Mouse (Mus musculus): ENCODE measurements around the gene Syt16.
A peak's percentile ranks its signal among the peaks of the same experiment; 100 is the strongest.

Syt16 gene

DNA sequence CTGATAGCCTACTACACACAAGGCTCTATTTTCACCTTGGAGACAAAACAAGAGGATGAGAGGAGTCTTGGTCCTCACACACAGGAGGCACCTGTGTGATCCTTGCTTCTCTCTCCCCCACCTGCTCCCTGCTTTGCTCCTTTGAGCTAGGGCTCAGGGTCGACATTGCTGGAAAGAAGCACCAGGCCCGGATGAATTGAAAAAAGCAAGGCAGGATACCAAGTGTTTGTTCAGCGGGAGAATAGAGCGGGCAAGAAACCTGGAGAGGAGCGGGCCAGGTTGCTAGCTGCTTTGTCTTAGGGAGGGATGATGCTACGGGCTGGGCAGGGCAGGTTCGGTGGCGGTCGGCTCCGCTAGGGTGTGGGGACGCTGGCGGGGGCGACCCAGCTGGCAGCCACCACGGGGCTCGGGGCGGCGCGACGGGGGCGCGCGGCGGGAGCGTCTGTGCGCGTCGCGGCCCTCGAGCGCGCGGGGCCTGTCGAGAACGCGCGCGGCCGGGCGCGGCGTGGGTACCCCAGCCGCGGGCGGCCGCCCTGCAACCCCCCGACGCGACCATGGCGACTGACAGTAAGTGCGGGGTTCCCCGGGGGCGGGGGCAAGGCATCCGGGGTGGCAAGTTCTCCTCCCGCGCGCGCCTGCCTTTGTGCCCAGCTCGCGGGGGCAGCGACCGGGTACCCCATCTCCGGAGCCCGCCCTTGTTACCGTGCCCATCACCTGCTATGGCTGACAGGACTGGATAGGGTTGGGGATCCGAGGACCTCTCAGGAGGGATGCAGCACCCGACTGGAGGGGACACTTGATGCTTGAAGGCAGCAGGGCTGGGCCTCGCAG lies at the start of gene Syt16:
Gene Syt16, plus strand, starts transcription at position 365 of the 831 bp plus-strand sequence.
- DNase-seq (ENCODE audit: low read depth): peak; percentile 38

DNA sequence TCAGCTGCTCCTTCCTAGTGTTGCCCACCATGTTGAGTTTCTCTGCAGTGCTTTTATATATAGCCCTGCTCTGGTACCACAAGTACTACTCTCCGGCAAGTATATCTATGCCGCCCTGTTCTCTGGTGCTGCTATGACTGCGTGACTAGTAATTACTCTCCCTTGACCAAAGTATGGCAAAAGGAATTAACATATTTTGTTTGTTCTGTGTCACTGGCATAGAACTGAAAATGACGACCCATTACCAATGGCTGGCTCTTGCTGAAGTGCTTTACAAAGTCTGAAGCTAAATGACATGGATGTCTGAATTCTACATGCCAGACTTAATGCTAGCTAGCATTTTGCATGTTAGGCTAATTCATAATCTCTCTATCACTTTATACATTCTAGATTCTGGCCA lies 49.0 kb upstream of the Syt16 start:
- DNase-seq (ENCODE audit: low read depth): no peak

DNA sequence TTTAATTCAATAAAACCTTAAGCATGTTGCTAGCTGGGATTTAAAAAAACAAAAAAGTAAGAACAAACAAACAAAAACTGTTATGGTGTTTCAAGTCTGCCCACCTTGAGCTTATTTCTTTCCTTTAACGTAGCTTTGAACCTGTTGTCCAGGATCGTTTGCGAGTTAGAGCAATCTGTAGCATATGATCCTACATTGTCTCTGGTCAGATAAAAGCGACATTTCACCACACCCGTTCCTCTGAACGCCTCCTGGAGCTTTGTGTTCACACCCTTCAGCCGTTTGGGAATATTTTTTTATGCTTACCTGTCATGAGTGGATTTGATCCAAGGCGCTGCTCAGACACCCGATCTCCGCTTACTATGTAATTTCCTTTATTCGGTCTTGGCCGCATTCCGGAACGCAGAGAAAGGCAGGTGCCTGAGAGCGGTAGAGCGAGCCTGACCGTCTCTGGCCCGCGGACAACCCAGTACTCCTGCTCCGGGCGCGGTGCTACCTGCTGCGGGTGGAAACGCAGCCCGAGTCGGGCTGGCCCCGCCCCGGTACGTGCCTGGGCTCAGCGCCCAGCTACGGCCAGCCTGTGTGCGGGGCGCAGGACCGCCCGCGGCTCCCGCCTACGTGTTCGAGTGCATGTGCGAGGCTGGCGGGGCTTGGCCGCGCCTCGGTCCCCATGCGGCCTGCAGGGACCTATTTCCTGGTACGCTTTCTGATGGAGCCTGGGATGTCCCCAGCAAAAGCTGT lies 48.0 kb upstream of the Syt16 start:
- DNase-seq (ENCODE audit: low read depth): peak; percentile 32

DNA sequence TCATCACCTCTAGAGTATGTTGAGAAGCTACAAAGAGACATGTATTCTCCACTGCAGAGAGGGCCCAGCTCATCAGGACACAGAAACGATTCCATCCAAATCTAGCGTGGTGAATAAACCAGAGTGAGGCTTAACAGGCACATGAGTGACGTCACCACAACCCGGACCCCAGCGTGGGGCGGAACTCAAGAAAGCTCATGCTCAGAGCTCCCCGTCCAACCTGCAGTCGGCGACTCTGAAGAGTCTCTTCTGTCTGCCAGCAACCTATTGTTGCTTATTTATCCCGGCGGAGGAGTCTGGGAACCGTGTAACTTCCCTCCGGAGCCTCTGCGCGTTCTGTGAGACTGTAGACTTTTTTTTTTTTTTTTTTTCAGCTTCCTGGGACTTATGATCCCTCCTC lies 44.6 kb upstream of the Syt16 start:
- DNase-seq (ENCODE audit: low read depth): peak; percentile 75

DNA sequence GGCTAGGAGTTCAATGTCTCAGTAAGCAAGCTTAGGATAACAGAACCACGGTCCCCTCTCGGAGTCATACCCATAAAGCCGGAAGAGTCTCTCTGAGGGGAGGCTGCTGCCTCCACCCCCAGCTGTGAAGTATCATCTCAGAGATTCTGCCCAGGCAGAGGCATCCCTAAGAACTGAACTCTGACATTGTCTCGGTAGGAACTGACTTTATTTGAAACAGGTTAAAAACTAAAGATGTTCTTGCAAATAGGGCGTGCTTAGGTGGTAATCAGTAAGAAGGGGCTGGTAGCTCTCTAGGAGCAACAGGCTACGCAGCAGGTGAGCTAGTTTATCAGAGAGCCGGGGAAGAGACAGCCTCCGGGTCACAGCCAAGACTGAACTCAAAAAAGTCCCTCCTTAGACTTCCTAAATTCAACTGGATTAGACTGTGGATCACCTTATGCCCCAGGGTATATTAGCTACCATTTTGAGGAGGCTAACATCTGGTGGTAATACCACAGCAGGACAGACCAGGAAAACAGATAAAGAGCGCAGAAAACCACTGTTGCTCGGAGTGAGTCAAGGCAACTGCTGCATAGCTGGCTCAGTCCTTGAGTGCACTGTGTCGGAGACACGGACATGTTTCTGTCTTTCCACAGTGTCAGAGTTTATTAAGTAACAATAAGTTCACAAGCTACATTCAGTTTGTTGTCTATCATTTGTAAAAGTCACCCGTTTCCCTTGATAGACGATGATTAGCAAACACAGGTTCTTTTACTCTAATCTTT lies 43.9 kb upstream of the Syt16 start:
- DNase-seq (ENCODE audit: low read depth): peak; percentile 60

DNA sequence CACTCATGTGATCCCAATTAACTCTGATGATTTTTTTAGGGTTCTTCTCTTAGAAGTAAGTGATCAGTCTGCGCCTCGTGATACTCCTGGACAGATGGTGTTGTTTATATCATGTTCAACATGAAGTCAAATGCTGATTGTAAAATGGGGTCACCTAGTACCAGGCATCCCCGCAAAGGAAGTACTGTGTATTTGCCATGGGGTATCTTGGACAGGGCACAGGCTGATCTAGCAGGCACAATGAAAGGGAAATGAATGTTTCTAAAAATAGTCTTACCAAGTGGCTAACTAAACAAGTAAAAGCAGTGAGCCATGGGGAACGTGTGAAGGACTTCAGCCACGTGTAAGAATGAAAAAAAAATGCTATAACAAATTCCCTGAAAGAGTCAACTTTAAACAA lies 42.7 kb upstream of the Syt16 start:
- DNase-seq (ENCODE audit: low read depth): peak; percentile 6

DNA sequence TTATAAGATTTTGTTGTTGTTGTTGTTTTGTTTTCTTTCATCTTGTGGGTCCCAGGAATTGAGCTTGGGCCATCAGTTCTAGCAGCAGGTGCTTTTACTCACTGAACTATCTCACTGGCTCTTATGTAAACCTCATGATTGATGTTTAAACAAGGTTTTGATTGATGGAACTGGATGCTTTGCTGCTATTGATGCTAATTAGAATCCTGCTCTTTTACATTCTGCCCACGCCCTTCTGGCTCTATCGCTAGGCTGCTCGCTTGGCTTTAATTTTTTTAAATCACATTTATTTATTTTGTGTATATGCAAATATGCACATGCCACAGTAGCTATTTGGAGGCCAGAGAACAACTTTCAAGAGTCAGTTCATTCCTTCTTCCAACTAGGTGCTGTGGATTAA lies 39.8 kb upstream of the Syt16 start:
- DNase-seq (ENCODE audit: low read depth): no peak

DNA sequence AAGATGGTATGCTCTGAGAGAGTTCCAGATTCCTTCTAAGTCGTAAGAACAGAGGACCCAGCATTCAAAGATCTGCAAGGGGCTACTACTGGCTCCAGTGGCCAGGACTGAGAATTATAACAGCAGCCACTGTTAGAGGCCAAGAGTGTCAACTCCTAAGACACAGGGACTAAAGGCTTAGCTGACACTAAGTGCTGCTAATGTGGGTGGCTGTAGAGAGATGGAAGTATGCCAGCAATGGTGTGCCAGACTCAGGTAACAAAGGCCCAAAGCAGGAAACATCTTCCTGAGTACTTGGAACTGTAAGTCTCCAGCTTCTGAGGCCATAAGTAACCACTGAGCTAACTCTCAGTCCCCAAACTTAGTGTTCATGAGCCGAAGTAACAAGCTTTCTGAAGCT lies 38.6 kb upstream of the Syt16 start:
- no peak for DNase-seq (ENCODE audit: low read depth)

DNA sequence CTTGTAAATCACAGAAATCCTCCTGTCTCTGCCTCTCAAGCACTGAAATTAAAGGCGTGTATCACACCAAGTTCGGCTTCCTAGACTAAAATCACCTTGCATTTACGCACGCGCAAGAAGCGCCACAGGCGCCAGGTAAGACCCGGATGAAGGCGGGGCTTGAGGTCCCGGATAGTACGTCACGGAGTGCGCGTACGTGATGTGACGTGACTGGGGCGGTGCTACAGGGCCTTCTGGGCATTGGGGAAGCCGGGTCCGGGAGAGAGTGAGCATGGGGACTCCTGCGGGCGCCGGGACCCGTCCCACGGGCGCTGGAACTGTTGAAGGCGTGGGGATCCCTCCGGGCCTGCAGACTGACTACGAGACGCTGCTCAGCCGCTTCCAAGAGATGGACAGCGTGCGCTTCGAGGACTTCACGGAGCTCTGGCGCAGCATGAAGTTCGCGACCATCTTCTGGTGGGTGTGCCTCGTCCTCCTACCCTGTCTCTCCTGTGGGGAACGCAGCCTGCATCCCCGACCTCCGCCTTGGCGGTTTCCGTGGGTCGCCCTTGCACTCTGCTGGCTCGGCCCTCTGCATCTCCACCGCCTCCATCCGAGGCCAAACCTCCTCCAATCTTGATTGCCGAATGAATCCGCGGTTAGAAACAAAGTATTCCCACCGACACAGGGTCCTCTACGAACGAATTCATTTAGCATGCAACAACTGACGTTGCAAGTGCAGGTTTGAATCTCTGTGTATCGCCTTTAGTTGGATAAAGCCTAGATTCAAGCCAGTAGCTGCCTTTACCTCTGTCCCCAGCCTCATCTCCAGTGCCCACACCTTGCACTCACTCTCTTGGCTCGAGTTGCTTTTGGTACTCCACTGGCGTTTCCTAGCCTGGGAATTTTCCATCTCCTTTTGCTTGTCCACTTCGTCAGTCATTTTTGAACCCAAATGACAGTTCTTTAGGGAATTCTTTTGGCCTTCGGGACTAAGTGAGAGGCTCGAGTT lies 32.9 kb upstream of the Syt16 start, which contains the start of gene Snapc1:
Gene Snapc1, plus strand, starts transcription at position 191 of the 991 bp plus-strand sequence.
- peak; percentile 100 for DNase-seq (ENCODE audit: low read depth)

DNA sequence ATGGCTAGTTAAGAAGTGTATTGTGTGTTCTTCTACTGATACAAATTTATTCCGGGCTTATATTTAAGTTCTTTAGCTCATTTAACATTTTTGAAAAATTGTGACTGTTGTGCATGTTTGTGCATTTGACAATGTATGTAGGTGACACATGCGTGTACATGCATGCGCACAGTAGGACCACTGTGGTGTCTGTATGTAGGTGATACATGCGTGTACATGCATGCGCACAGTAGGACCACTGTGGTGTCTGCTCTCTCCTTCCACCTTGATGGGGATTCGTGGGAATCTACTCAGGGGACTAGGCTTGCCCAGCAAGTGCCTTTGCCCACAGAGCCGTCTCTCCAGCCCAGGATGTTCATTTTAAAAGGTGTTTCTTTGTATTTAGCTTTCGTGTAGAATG lies 28.3 kb upstream of the Syt16 start:
- no peak for DNase-seq (ENCODE audit: low read depth)

DNA sequence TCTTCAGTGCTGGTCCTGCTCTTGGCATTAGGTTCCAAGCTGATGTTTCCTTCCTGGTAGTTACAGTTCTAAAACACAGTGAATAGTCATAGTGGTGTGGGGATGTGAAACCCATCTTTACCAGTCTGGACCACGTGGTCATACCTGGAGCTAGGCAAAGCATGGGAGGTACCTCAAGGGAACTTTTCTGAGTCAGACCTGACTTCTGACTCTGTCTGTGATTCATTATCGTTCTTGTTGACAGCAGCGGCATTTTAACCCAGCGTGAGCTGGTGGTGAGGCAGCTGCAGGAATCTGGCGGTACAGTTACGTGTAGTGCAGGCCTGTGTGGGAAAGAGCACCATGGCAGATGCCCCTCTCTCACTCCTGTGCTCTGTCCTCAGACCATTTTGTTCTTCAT lies 22.9 kb upstream of the Syt16 start:
- DNase-seq (ENCODE audit: low read depth): no peak

DNA sequence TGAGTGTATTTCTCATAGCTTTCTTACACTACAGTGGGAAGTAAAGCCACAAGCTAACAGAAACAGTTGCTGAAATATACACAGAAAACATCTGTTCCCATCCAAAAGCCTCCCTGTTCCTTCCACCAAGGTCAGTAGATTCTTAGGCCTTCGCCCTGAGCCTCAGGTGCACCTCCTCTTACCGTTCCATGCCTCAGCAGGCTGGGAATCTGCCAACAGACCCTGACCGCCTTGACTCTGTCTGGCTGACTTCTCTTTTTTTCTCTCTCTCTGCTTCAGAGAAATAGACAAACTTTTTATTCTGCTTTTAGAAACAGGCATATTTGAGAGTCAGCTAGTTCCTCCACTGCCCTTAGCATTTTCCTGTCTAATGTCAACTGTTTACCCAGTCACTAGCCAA lies 19.3 kb upstream of the Syt16 start:
- DNase-seq (ENCODE audit: low read depth): no peak

DNA sequence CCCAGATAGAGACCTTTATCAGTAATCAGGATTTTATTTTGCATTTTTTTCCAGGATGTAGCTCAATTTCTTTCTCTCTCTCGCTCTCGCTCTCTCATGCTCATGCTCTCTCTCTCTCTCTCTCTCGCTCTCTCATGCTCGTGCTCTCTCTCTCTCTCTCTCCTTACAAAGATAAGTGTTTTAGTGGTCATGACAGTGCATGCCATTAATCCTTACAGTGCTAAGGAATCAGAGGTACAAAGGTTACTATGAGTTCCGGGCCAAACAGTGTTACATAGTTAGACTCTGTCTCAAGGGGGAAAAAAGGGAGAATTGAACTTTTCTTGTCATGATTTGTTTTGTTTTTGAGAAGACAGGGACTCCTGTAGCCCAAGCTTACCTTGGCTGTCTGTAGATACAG lies 17.8 kb upstream of the Syt16 start:
- DNase-seq (ENCODE audit: low read depth): no peak

DNA sequence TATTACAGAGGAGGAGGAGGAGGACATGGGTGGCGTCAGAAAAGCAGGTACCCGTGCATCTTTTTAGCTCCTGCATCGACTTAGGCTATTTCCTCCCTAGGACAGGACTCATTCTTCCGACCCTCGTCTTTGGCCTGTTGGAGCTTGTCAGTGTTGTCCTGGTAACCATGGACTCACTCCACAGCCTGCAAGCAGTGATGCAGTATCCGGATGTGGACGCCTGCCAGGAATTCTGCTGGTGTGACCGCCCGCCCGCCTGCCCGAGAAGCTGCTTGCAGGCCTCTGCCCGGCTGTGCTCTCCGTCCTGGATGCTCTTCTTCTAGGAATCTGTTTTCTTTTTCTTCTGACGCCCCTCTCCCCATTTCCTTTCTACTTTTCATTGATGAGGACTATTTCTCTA lies 14.9 kb upstream of the Syt16 start:
- no peak for DNase-seq (ENCODE audit: low read depth)

DNA sequence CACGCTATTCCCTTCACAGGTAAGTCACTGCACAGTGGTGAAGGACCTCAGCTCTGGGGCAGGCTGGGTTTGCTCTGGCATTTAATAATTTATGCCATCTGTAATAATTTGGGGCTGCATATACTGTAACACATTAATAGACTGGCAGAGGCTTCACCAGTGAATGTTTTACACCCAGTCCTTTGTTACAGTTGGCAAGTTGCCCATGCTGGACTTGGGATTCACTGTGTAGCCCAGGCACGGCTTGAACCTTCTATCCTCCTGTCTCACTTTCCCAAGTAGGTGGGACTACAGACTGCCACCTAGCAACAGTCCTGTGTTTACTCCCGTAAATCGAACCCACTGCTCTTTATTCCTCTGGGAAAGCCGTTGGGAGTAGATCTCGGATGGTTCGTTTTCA lies 11.2 kb upstream of the Syt16 start:
- DNase-seq (ENCODE audit: low read depth): no peak

DNA sequence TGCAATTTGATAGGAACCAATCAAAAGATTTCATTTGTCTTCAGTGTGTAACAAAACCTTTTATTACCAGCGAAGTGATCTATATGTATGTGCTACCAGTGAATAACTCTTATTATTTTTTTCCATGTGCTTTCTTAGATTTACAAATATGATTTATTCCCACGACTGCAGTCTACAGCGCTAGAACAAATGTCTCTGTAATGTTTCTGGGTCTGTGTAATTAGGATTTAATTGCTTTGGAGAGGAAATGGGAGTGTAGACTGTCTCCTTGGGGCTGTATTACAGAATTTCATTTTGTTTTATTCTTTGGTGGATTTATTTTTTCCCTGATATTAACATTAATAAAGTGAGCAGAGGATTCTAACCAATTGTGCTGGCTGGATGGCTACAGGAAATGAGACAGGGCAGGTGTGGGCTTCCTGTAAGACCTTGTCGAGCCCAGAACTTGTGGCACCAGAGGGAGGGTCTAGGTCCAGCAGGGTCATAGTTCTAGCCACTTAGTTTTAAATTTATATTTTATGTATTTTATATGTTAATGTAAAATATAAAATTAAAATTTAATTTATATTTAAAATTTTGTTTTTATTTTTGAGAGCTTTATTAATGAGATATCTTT lies 9.0 kb upstream of the Syt16 start:
- DNase-seq (ENCODE audit: low read depth): no peak

DNA sequence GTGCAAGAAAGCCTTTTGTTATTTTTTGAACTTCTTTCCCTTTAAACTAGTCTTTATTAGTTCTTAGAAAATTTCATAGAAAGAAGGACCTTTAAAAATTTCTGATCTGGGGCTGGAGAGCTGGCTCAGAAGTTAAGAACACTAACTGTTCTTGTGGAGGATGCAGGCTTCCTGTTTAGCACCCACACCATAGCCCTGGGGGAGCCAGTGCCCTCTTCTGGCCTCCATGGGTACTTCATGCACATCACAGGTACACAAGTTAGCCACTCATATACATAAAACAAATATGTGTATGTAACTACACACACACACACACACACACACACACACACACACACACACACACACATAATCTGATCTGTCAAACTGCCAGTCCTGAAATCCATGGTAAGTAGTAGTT lies 7.9 kb upstream of the Syt16 start:
- DNase-seq (ENCODE audit: low read depth): peak; percentile 80

DNA sequence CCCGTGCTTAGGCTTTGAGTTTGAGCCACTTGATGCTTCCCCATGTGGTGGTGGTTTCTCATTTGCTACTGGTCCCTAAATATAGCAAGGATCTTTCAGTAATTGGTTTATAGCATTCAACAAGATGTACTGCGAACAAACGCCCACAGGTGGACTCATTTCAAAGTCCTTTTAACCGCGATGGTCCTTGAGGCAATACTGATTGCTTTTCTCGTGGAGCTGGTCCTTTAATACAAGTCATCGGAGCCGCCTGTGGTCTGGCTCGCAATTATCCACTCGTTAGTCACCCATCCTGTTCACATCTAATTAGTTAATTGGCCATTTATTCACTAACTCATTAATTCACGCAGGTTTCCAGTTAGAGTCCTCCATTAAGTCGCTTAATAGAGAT lies 560 bp upstream of the Syt16 start:
- DNase-seq (ENCODE audit: low read depth): no peak

DNA sequence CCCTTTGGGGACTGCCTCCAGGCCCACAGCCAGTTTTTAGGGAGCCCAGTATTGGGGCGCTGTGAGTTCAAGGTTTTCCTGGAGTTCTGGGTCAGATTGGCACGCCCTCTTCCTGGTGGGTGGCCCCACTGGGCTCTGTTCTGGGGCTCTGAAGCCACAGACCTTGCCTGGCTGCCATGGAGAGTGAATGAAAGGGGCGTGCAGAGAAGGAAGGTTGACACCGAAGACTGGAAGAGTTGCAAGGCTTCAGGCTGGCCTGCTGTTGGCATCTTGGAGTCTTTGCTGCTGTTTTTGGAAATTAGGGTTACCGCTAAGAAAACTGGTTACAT lies 631 bp downstream of the Syt16 start:
- DNase-seq (ENCODE audit: low read depth): no peak

DNA sequence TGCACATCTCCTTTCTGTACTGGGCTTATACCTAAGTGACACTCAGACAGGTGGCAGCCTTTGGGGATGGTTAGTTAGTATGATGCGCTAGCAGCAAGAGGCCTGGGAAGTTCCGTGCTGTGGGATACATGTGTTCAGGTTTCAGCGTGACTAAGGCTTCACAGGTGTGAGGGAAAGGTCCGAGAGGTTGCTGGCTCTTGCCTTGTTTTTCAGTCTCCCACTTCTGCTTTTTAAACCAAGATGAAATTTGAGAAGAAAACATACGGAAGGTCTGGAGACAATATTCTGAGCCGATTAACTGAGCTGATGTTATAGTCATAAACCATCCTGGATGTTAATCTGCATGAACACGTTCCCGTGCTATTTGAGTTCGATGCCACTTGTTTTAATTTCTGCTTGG lies 5.0 kb downstream of the Syt16 start:
- no peak for DNase-seq (ENCODE audit: low read depth)

DNA sequence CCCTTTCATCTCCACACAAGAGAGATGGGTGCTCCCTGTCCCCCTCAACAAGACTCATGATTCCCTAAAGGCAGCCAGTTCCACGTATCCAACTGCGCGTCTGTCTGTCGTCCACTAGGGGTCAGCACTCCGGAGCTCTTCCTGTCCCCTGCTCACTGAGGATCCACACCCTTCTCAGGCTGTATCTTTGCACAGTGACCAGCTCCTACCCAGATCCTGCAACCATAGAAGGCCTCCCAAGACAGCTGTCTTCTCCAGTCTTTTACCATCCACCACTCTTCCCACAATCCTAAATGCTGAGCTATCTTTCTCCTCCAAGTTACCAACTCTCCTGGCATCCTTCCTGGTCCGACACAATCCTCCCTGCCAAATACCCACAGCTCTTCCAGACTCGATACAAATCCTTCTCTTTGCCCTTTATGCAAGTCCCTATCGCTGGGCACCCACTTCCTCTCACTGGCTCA lies 12.0 kb downstream of the Syt16 start:
- DNase-seq (ENCODE audit: low read depth): peak; percentile 77

All from induced T-regulatory cell, adult 2 months (primary cell).